Mouse (Mus musculus): ENCODE data around the gene Rpa1.
"Not testable (repeated sequence)": the region's sequence is repeated elsewhere in the genome, so short reads cannot be mapped to it uniquely, and the experiment has no call there.

The Rpa1 gene

DNA sequence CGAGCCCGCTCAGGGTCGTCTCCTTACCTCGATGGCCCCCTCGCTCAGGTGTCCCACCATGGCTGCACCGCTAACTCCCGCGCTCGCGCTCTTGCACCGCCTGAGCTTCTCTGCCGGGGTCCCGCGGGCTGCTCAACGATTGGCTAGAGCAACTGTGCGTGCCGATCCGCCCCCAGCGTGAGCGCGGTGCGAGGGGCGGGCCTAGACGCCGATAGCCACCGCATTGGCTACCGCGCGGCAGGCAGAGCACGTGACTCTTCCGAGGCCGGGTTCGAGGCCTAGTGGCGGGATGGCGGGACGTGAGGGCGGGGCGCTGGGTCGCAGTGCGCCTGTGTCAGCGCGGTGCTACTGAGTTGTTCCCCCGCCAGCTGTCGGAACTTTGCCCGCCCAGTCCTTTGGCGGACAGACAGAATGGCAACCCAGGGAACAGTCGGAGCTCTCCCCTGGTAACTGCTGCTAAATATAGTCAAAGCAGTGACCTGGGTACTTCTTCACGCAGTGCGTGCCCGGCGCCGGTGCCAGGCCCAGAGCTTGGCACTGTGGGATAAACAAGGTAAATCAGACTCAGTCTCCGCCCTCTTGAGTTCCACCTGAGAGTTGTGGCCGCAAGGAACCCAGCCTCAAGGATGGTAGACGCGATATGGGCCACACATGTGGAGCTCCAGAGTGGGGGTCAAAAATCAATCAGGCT is at the start of gene Rpa1, which contains the start of gene Smyd4:
TSS of gene Rpa1 (minus strand) at position 126 of the 691 bp plus-strand sequence.
TSS of gene Smyd4 (plus strand) at position 235 of the 691 bp plus-strand sequence.
- peak; percentile 95 for DNase-seq (ENCODE audit: low spot score)

DNA sequence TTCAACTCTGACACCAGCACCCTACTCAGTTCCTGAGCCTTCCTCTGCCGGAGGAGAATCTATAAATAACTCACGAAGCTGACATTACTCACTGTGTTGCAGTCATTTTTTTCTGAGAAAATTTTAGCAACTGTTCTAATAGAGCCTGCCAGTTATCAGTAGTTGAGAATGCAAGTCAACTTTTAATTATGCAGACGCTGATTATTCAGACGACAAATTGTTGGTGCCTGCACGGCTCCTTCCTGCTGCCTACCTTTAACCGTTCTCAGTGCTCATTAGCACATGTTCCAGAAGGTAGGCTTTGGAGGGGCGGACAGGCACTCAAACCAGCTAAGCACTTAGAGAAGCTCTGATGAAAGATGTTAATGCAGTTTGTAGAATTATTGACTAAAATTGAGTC is 49.3 kb upstream of the Rpa1 start:
- DNase-seq (ENCODE audit: low spot score), result no peak

DNA sequence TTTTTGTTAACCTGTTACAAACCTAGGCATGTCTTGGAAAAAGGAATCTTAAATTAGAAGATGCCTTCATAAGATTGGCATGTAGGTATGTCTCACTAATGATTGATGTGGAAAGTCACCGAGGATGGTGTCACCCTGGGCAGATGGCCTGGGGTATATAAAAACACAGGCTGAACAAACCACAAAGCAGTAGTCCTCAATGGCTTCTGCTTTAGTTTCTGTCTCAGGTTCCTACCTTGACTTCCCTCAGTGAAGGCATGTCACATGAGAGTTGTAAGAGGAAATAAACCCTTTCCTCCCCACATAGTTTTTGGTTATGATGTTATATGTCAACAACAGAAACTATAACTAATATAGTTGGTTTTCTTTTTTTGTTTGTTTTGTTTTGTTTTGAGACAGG is 47.5 kb upstream of the Rpa1 start:
- no peak for DNase-seq (ENCODE audit: low spot score)

DNA sequence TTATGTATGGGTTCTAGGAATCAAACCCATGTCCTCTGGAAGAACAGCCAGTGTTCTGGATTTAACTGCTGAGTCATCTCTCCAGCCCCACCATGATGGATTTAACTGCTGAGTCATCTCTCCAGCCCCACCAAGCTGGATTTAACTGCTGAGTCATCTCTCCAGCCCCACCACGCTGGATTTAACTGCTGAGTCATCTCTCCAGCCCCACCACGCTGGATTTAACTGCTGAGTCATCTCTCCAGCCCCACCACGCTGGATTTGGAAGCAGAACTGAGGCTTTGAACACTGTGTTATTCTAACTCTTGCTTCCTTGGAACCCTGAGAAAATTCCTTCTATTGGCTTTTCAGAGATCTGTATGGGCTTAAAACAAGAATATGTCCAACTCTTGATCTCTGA is 35.4 kb upstream of the Rpa1 start:
- DNase-seq (ENCODE audit: low spot score), result not testable (repeated sequence)

DNA sequence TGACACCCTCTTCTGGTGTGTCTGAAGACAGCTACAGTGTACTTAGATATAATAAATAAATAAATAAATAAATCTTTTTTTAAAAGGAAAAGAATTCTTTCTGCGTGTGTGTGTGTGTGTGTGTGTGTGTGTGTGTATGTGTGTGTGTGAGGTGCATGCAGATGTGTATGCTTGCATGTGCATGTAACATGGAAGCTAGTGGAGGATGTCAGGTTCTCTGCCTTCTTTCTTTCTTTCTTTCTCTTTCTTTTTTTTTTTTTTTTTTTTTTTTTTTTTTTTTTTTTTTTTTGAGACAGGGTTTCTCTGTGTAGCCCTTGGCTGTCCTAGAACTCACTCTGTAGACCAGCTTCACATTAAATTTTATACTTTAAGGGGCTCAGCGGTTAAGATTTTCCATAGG is 30.7 kb upstream of the Rpa1 start:
- not testable (repeated sequence) for DNase-seq (ENCODE audit: low spot score)

DNA sequence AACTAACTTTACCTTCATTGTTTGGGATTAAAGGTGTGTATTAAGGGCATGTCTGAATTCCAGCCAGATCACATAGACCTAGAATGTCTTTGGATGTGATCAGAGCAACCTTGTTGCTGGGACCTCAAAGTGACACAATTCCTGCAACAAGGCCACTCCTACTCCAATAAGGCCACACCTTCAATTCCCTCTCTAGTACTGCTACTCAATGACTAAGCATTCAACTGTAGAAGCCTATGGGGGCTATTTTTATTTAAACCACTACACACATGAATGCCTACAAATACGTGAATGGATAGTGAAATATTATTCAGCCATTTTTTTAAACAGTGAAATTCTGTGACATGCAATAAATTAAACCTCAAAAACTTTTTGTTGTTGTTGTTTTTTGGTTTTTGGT is 29.0 kb upstream of the Rpa1 start:
- DNase-seq (ENCODE audit: low spot score), result no peak

DNA sequence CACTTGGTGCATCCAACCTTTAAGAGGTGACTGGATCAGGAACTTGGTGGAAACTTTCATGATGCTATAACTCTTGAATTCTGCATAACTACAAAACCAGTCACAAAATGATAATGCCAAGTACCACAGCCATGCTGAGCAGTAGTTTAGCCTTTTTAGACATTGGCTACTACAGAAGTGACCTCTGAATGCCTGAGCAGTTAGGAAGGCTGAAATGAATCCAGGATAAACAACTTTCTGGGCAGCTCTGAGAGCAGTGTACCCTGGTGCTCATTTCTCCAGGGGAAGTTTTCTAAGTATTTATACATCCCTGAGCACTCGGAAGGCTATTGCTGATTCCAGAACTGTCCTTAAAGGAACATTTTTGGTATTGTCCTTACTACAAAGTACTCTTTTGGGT is 7.4 kb upstream of the Rpa1 start:
- DNase-seq (ENCODE audit: low spot score), result no peak

DNA sequence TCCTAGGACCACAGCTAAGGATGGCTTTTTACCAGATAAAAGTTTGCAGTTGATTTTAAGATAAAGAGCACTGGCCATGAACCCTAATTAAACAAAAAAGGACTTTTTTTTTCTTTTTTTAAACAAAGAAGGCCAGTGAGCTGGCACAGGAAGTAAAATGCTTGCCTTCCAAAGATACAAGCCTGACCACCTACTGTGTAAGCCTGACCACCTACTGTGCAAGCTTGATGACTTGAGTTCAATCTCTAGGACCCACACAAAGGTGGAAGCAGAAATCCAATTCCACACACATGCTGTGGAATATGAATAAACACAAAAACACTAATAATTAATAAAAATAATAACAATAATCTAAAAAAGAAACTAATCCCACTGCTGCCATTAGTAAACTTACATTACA is 3.1 kb upstream of the Rpa1 start:
- DNase-seq (ENCODE audit: low spot score), result no peak

DNA sequence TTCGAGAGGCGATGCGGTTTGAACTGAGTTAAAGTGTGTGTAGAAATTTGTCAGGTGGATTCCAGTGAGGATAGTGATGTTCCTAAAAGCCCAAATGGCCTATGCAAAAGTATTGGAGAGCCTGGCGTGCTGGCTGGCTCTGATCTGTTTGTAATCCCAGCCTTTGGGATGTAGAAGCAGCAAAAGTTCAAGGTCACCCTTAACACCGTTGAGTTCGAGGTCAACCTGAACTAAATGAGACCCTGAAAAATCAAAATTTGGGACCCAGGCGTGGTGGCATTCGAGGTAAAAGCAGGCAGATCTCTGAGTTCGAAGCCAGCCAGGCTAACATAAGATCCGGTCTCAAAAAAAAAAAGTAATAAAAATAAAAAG is 752 bp upstream of the Rpa1 start:
- DNase-seq (ENCODE audit: low spot score), result no peak

DNA sequence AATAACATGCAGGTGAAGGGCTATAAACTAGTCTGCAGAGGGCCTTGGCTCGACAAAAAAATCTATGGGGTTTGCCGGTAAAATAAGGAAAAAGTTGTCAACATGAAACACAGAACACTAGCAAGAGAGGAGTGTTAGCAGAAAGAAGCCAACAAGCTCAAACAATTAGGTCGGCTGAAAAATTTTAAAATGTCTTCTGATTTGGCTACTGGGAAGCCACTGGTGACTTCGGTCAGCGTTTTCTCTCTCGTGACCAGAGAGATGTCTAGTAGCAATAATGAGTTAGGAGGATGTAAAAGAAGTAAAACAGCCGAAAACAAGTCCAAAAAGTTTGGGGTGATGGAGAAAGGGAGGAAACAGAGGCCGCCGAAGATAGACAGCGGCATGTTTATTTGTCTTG is 528 bp downstream of the Rpa1 start:
- no peak for DNase-seq (ENCODE audit: low spot score)

DNA sequence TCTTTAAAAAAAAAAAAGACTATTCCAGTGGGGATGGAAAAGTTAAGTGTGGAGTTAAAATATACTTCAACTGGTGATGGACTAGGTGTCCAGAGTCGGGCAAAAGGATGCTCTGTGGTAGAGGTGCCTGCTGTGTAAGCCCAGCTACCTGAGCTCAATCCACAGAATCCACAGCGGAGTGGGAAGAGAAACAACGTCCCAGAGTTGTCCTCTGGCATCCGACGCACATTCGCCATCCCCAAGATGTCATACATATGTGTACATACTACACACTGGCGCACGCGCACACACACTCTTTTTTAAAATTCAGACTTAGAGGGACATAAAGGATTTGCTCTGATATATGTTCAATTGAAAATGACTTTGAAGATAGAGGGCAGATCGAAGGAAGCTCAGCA is 937 bp downstream of the Rpa1 start:
- DNase-seq (ENCODE audit: low spot score), result no peak

DNA sequence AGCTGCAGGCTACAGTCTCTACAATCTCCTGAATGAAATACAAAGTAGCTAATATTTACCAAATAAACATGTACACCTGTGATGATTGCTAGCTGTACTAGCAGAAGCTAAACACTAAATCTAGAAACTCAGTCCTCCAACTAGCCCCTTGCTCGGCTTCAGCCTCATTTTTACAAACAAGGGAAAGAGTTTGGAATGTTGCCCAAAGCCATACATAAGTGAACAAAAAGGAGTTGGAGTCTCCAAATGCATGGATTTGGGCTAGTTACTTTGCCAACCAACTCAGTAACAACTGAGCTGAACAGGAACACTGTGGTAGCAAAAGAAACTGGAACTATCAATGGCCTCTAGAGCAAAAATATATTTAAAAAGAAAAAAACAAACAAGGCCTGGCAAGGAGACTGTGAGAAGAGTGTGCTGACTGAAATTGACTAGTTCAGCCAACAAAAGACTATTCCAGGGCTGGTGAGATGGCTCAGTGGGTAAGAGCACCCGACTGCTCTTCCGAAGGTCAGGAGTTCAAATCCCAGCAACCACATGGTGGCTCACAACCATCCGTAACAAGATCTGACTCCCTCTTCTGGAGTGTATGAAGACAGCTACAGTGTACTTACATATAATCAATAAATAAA is 1.5 kb downstream of the Rpa1 start:
- no peak for DNase-seq (ENCODE audit: low spot score)

DNA sequence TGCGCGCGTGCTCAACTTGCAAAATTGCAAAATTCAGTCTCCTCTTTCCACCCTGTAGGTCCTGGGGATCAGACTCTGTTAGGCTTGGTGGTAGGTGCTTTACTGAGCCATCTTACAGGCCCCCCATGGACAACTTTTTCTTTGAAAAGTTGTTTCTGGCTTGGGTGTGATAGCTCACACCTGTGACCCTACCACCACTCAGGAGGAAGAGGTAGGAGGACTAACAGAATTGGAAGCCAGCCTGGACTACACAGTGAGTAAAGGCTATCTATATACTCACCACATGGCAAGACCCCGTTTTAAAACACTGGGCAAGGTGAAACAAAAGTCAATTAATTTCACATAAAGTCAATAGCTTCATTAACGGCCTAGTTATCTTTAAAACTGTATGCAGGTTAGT is 3.4 kb downstream of the Rpa1 start:
- no peak for DNase-seq (ENCODE audit: low spot score)

DNA sequence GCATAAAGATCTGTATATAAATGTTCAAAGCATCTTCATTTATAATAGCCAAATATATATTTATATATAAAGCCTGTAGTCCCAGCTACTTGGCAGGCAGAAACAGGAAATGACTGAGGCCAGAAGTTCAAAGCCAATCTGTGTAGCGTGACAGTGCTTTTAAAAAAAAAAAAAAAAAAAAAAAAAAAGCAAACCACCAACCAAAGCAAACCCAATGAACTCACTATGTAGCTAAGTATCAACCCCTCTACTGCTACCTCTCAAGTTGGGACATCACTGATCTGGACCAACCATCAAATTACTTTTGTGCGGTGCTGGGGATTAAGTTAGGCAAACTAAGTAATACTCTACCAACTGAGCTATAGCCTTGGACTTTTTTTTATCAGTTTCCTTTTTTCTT is 4.0 kb downstream of the Rpa1 start:
- no peak for DNase-seq (ENCODE audit: low spot score)

DNA sequence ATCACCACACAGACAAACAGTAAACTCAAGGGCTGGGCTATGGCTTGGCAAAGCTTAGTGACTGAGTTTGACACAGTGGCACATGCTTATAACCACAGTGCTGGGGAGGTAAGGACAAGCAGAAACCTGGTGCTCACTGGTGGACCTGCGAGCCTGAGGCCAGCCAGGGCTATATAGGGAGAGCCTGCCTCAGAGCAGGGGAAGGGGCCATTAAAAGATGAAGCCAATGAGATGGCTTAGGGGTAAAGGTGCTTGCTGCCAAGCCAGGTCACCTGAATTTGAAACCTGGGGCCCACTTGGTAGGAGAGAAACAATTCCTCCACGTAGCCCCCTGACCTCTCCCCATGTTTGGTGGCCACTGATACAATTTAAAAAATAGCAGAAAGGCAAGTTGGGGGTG is 5.0 kb downstream of the Rpa1 start:
- no peak for DNase-seq (ENCODE audit: low spot score)

DNA sequence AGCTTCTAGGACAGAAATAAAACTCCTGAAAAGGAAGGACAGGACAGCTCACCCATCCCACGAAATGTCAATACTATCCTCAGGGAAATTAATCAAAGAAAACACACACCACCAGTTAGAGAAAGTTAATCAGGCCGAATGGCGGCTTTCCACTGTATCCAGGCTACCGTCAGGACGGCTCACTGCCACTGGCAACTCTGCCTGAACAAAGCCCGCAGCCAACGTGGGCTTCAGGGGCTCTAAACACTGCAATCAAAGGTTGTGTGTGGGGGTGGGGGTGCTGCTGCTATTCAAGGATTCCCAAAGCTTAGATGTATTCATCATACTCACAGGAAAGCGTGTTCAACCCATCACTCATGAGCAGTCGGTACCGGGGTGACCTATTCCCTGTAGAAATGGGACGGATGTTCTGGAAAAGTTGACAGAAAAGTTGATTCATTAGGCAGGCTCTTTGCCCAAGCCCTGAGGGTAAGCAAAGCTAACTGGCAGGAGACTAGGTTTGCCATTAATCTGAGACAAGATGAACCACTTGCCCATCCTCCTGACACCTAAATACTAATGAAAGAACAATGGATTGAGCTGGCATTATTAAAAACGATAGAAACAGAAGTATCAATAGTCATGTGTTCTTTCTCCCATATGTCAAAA is 7.3 kb downstream of the Rpa1 start:
- DNase-seq (ENCODE audit: low spot score), result no peak

DNA sequence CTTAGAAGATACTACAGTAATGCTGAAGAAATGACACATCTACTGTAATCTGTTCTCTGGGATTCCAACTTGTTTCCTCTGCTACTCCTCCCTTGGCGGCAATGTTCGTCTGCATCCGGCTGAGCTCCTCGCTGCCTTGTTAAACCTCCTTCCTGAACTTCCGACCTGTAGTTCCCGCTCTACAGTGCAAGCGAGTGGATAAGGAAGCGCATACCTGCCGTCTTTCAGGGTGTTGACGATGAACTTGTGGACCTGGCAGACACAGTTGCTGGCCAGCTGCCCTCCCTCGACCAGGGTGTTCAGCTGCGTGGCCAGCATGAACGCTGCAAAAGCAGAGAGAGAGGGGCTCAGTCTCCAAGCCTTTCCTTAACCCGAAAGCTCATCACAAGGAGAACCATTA is 8.0 kb downstream of the Rpa1 start:
- peak; percentile 33 for DNase-seq (ENCODE audit: low spot score)

DNA sequence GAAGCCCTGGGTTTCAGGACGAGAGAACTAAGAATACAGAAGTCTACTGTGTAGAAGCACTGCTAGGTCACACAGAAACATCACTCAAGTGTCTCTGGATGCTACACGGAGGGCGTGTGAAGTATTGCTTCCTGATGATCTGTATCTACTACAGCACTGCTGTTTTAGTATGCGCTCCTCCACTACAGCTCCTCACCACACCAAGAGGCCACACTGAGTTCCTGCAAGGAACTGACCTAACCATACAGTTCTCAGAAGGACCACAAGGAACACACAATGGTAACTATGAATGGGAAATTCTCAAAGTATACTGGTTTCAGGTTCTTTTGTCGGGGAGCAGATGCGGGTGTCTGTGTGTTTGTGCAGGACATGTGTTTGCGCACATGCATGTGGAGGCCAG is 10.9 kb downstream of the Rpa1 start:
- DNase-seq (ENCODE audit: low spot score), result no peak

DNA sequence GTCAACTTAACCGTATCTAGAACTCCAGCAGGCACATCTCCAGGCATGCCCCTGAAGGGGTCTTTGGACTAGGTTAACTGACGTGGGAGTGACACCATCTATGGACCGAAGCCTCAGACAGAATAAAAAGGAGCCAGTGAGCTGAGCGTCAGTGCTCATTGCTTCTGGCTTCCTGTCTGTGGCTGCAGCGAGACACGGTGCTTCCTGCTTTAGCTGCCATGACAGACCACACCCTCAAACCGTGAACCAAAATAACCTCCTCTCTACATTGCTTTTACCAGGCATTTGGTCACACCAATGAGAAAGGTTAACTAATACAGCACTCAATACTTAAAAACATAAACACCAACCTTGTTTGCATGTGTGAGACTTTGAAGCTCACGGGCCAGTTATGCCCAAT is 11.4 kb downstream of the Rpa1 start:
- no peak for DNase-seq (ENCODE audit: low spot score)

DNA sequence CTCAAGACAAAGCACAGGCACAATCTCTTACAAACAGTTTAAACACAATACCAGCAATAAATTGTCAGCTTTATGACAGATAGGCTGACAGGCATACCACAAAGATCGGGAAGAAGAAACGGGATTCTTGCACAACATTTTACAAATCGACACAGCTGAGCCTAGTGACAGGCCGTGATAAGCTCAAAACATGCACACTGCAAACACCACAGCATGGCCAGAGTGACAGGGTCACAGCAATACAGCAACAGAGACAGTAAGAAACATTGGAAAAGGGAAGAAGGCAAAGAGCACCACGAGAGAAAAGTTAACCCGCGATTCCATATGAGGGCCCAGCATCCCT is 22.2 kb downstream of the Rpa1 start:
- no peak for DNase-seq (ENCODE audit: low spot score)

DNA sequence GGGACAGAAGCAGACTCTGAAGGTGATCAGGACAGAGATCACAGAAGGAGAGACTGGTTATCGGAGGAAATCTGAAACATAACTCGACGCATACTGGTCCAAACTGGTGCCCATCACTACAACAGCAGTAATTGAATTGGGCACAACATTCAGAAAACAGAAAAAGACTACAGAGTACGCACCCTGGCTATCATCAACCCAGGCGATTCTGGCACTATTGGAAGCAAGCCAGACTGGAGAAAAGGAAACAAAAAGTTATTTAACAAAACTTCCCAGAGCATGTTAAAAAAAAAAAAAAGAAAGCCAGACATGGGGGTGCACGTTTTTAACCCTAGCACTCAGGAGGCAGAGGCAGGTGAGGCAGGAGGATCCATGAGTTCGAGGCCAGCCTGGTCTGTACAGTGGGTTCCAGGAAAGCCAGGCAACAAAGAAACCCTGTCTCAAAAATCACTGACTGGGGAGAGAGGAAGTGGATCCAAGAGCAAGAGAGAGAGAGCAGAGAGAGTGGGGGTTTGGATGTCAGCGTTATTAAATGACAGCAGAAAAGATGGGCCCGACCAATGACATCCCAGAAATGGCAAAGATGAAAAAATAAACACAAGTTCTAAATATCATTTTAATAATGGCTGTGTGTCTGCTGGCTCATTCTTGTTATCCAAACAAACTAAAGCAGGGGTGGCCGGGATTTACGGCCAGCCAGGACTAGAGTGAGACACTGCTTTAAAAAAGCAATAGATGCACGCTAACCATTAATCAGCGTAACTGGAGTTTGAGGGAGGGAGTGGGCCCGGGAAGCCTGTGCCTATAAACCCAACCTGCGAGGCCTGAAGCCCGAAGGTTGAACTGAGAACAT is 22.8 kb downstream of the Rpa1 start:
- no peak for DNase-seq (ENCODE audit: low spot score)

DNA sequence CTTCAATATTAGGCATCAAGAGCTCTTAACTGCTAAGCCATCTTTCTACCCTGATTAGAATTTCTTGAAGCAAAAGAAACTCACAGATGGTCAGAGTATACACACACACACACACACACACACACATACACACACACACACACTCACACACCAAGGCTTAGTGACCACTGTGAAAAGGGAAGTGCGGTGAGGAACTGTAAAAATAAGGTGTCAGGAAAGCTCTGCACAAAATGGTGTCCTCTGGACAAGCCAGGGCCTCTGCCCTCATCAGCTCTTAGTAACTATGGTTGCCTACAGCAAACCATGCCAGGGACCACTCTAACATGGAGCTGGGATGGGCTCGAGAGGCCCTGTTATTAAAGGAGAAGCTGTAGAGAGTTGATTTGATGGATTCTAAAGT is 23.7 kb downstream of the Rpa1 start:
- DNase-seq (ENCODE audit: low spot score), result no peak

DNA sequence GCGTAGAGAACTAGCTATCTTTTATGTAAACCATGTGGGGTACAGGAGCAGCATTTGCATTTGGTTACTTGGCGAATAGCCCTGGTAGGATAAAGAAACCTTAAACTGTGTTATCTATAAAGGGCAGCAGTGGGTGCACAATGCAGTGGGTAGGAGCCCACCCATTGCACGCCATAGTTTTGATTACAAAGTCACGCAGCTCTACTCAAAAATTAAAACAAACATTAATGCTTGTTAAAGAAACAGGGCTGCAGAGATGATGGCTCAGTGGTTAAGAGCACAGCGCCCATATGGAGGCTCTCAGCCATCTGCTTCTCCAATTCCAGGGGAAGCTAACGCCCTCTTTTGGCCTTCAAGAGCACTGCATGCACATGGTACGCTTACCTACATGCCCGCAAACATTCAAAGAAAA is 24.8 kb downstream of the Rpa1 start:
- DNase-seq (ENCODE audit: low spot score), result no peak

All from urinary bladder, postnatal 14 days (tissue).